Mouse (Mus musculus): ENCODE measurements at regions not wholly inside any gene's neighbourhood (a gene's known extent, or its start where the extent isn't known, plus 50 kb on each side); places are given as distances from the start of the nearest gene placed in this dataset.

- TF ChIP-seq POLR2A (IDR thresholded peaks at IDR 0.05; ENCODE audit: low read depth, low read length) (no peak), CTCF (IDR thresholded peaks at IDR 0.05; ENCODE audit: borderline replicate concordance, insufficient read depth, low read length) (no peak)
- no peak overlapping the region for H3K27ac ChIP-seq (ENCODE audit: insufficient read depth, low read length)
Observed at GRCm38 (mm10) chr9:116328201-116328600, 153.0 kb upstream of the Tgfbr2 start.

GRCm38 (mm10) chr9:116327080-116327479 is 151.9 kb upstream of the Tgfbr2 start:
- H3K27ac ChIP-seq (ENCODE audit: insufficient read depth, low read length) = no peak overlapping the region
- no peak for TF ChIP-seq CTCF (IDR thresholded peaks at IDR 0.05; ENCODE audit: borderline replicate concordance, insufficient read depth, low read length)
- no peak overlapping the region for H3K4me3 ChIP-seq (ENCODE audit: insufficient read depth, low read length)
- H3K4me1 ChIP-seq (ENCODE audit: control insufficient read depth, insufficient read depth, low read length) = peaks cover 4% of the 10 kb centered on the region

More at GRCm38 (mm10) chr9:116328201-116328600, 153.0 kb upstream of the Tgfbr2 start:
- Histone ChIP-seq H3K4me1 (ENCODE audit: control insufficient read depth, insufficient read depth, low read length) (peaks cover 12% of the 10 kb centered on the region), H3K4me3 (ENCODE audit: insufficient read depth, low read length) (no peak overlapping the region)

GRCm38 (mm10) chr9:116324971-116325370 is 149.8 kb upstream of the Tgfbr2 start:
- H3K4me3 ChIP-seq (ENCODE audit: insufficient read depth, low read length) = no peak overlapping the region
- H3K4me1 ChIP-seq (ENCODE audit: control insufficient read depth, insufficient read depth, low read length) = no peaks in the 10 kb centered on the region; the same call in 1 of the 2 replicates
- H3K27ac ChIP-seq (ENCODE audit: insufficient read depth, low read length) = no peak overlapping the region
- no peak for TF ChIP-seq CTCF (IDR thresholded peaks at IDR 0.05; ENCODE audit: borderline replicate concordance, insufficient read depth, low read length)
- TF ChIP-seq POLR2A (IDR thresholded peaks at IDR 0.05; ENCODE audit: low read depth, low read length) = no peak

GRCm38 (mm10) chr9:116323871-116324721 is 148.9 kb upstream of the Tgfbr2 start:
- H3K4me1 ChIP-seq (ENCODE audit: control insufficient read depth, insufficient read depth, low read length) = peaks cover under 1% of the 10 kb centered on the region
- no peak for TF ChIP-seq POLR2A (IDR thresholded peaks at IDR 0.05; ENCODE audit: low read depth, low read length)
- TF ChIP-seq CTCF (IDR thresholded peaks at IDR 0.05; ENCODE audit: borderline replicate concordance, insufficient read depth, low read length) = no peak
- H3K4me3 ChIP-seq (ENCODE audit: insufficient read depth, low read length) = no peak overlapping the region
- no peak overlapping the region for H3K27ac ChIP-seq (ENCODE audit: insufficient read depth, low read length)

- peaks cover 3% of the 10 kb centered on the region for H3K4me1 ChIP-seq (ENCODE audit: control insufficient read depth, insufficient read depth, low read length)
- no peak overlapping the region for H3K27ac ChIP-seq (ENCODE audit: insufficient read depth, low read length)
- no peak overlapping the region for H3K4me3 ChIP-seq (ENCODE audit: insufficient read depth, low read length)
- TF ChIP-seq POLR2A (IDR thresholded peaks at IDR 0.05; ENCODE audit: low read depth, low read length) = no peak
- no peak for TF ChIP-seq CTCF (IDR thresholded peaks at IDR 0.05; ENCODE audit: borderline replicate concordance, insufficient read depth, low read length)
Observed at GRCm38 (mm10) chr9:116321908-116322307, 146.7 kb upstream of the Tgfbr2 start.

GRCm38 (mm10) chr9:116319421-116319820 is 144.3 kb upstream of the Tgfbr2 start:
- TF ChIP-seq CTCF (IDR thresholded peaks at IDR 0.05; ENCODE audit: borderline replicate concordance, insufficient read depth, low read length) (no peak), POLR2A (IDR thresholded peaks at IDR 0.05; ENCODE audit: low read depth, low read length) (no peak)
- Histone ChIP-seq H3K27ac (ENCODE audit: insufficient read depth, low read length) (no peak overlapping the region), H3K4me3 (ENCODE audit: insufficient read depth, low read length) (no peak overlapping the region), H3K4me1 (ENCODE audit: control insufficient read depth, insufficient read depth, low read length) (peaks cover 3% of the 10 kb centered on the region)

GRCm38 (mm10) chr9:116316582-116317095 is 141.5 kb upstream of the Tgfbr2 start:
- Histone ChIP-seq H3K4me3 (ENCODE audit: insufficient read depth, low read length) (no peak overlapping the region), H3K4me1 (ENCODE audit: control insufficient read depth, insufficient read depth, low read length) (peaks cover 5% of the 10 kb centered on the region), H3K27ac (ENCODE audit: insufficient read depth, low read length) (no peak overlapping the region)
- no peak for TF ChIP-seq CTCF (IDR thresholded peaks at IDR 0.05; ENCODE audit: borderline replicate concordance, insufficient read depth, low read length)
- TF ChIP-seq POLR2A (IDR thresholded peaks at IDR 0.05; ENCODE audit: low read depth, low read length) = no peak

- H3K4me1 ChIP-seq (ENCODE audit: control insufficient read depth, insufficient read depth, low read length) = peaks cover 5% of the 10 kb centered on the region
- H3K4me3 ChIP-seq (ENCODE audit: insufficient read depth, low read length) = no peak overlapping the region
- H3K27ac ChIP-seq (ENCODE audit: insufficient read depth, low read length) = no peak overlapping the region
- TF ChIP-seq POLR2A (IDR thresholded peaks at IDR 0.05; ENCODE audit: low read depth, low read length) (no peak), CTCF (IDR thresholded peaks at IDR 0.05; ENCODE audit: borderline replicate concordance, insufficient read depth, low read length) (no peak)
Observed at GRCm38 (mm10) chr9:116314803-116315202, 139.6 kb upstream of the Tgfbr2 start.

- no peak overlapping the region for H3K27ac ChIP-seq (ENCODE audit: insufficient read depth, low read length)
- no peak for TF ChIP-seq POLR2A (IDR thresholded peaks at IDR 0.05; ENCODE audit: low read depth, low read length)
- TF ChIP-seq CTCF (IDR thresholded peaks at IDR 0.05; ENCODE audit: borderline replicate concordance, insufficient read depth, low read length) = no peak
Observed at GRCm38 (mm10) chr9:116313932-116314790, 139.0 kb upstream of the Tgfbr2 start.

More at GRCm38 (mm10) chr9:116313932-116314790, 139.0 kb upstream of the Tgfbr2 start:
- Histone ChIP-seq H3K4me3 (ENCODE audit: insufficient read depth, low read length) (no peak overlapping the region), H3K4me1 (ENCODE audit: control insufficient read depth, insufficient read depth, low read length) (peaks cover 5% of the 10 kb centered on the region)

All from embryonic fibroblast, embryonic 13.5 days (primary cell).